Mouse (Mus musculus): ENCODE measurements around the gene Isg20l2. TPM values are rescaled to one million over a fixed set of nuclear protein-coding genes. Genes with fewer than 3 reads are reported as not detected.
"Not testable (repeated sequence)": the region's sequence is repeated elsewhere in the genome, so short reads cannot be mapped to it uniquely, and the experiment has no call there.

Isg20l2 gene
- total RNA-seq (2021) = 10 to 100 TPM; 10.7 to 15.0 TPM
- long read RNA-seq, experiment 1, transcript Isg20l2-201 (4 exons, 2,893 nt) = major isoform, 16 of 24 reads
- long read RNA-seq, experiment 1, partial matches to known transcripts = 5 of 24 reads
- long read RNA-seq, experiment 1, other reads (novel, unspliced or antisense) = 3 of 24 reads
- long read RNA-seq, experiment 2, transcript Isg20l2-201 (4 exons, 2,893 nt) = major isoform, 9 of 11 reads
- long read RNA-seq, experiment 2, partial matches to known transcripts = 1 of 11 reads
- long read RNA-seq, experiment 2, other reads (novel, unspliced or antisense) = 1 of 11 reads

GRCm38 (mm10) chr3:87930078-87930795, at the start of gene Isg20l2, which contains the start of gene Rrnad1:
Gene Isg20l2 (plus strand): TSS chr3:87930314.
Gene Rrnad1 (minus strand): TSS chr3:87930717.
- peak; percentile 96 for DNase-seq

- no peak for DNase-seq
Measured at GRCm38 (mm10) chr3:87884291-87884690, 45.8 kb upstream of the Isg20l2 start.

- peak; percentile 39 for DNase-seq
Measured at GRCm38 (mm10) chr3:87884708-87885251, 45.3 kb upstream of the Isg20l2 start.

- peak; percentile 64 for DNase-seq
Measured at GRCm38 (mm10) chr3:87885281-87886003, 44.7 kb upstream of the Isg20l2 start, which contains the start of gene Prcc. Gene Prcc (minus strand): TSS chr3:87885608.

- DNase-seq = peak; percentile 29
Measured at GRCm38 (mm10) chr3:87886004-87886365, 44.1 kb upstream of the Isg20l2 start.

- no peak for DNase-seq
Measured at GRCm38 (mm10) chr3:87886416-87886815, 43.7 kb upstream of the Isg20l2 start.

GRCm38 (mm10) chr3:87887400-87887799, 42.7 kb upstream of the Isg20l2 start:
- not testable (repeated sequence) for DNase-seq

- no peak for DNase-seq
Measured at GRCm38 (mm10) chr3:87891481-87891880, 38.6 kb upstream of the Isg20l2 start.

- DNase-seq = no peak
Measured at GRCm38 (mm10) chr3:87893367-87893905, 36.7 kb upstream of the Isg20l2 start.

- no peak for DNase-seq
Measured at GRCm38 (mm10) chr3:87899266-87899665, 30.8 kb upstream of the Isg20l2 start.

- DNase-seq = no peak
Measured at GRCm38 (mm10) chr3:87899776-87900175, 30.3 kb upstream of the Isg20l2 start.

- DNase-seq = no peak
Measured at GRCm38 (mm10) chr3:87901036-87901624, 29.0 kb upstream of the Isg20l2 start.

GRCm38 (mm10) chr3:87901959-87902358, 28.2 kb upstream of the Isg20l2 start:
- DNase-seq = not testable (repeated sequence)

GRCm38 (mm10) chr3:87903821-87904220, 26.3 kb upstream of the Isg20l2 start:
- no peak for DNase-seq

GRCm38 (mm10) chr3:87905880-87906485, 24.1 kb upstream of the Isg20l2 start, which contains the start of gene Hdgf:
Gene Hdgf (plus strand): TSS chr3:87906321.
- DNase-seq = peak; percentile 92

- DNase-seq = peak; percentile 74
Measured at GRCm38 (mm10) chr3:87906601-87906980, 23.5 kb upstream of the Isg20l2 start.

- peak; percentile 30 for DNase-seq
Measured at GRCm38 (mm10) chr3:87906981-87907857, 22.9 kb upstream of the Isg20l2 start.

GRCm38 (mm10) chr3:87907906-87908305, 22.2 kb upstream of the Isg20l2 start:
- no peak for DNase-seq

GRCm38 (mm10) chr3:87909381-87909780, 20.7 kb upstream of the Isg20l2 start:
- no peak for DNase-seq

- DNase-seq = no peak
Measured at GRCm38 (mm10) chr3:87909874-87910273, 20.2 kb upstream of the Isg20l2 start.
